Mouse (Mus musculus) midbrain, postnatal 0 days (tissue): ENCODE measurements at regions not wholly inside any gene's neighbourhood (a gene's known extent, or its start where the extent isn't known, plus 50 kb on each side); places are given as distances from the start of the nearest gene placed in this dataset.
A peak's percentile ranks its signal among the peaks of the same experiment; 100 is the strongest.

Source experiments
- ATAC-seq: fragments of 200-750 bp; cut with Nextera tagmentation; 2 replicates; pipeline ENCODE4 v1.8.0; 2017; ENCODE audit warnings: moderate number of reproducible peaks, mild to moderate bottlenecking, moderate TSS enrichment, moderate library complexity; ENCODE audit not compliant: low FRiP score
- DNase-seq: peaks from one replicate; pipeline ENCODE4 v3.0.0-alpha.2; 2015; ENCODE audit warnings: low spot score
- H3K27ac ChIP-seq: fragments of 300-500 bp; sonication (generic); 2 replicates; pipeline ENCODE4 v1.5.1; 2014; ENCODE audit warnings: low read depth, mild to moderate bottlenecking, low read length, mixed read lengths
- H3K27me3 ChIP-seq: fragments of 300-500 bp; sonication (generic); 2 replicates; pipeline ENCODE4 v1.6.1; 2014; ENCODE audit warnings: low read length, control low read depth, mixed read lengths; ENCODE audit not compliant: insufficient read depth
- H3K36me3 ChIP-seq: fragments of 300-500 bp; sonication (generic); 2 replicates; pipeline ENCODE4 v1.6.1; 2014; ENCODE audit warnings: low read length, control low read depth, mixed read lengths; ENCODE audit not compliant: insufficient read depth
- H3K4me1 ChIP-seq: fragments of 300-500 bp; sonication (generic); 2 replicates; pipeline ENCODE4 v1.6.1; 2014; ENCODE audit warnings: mild to moderate bottlenecking, control low read depth, antibody characterized with exemption, low read length, mixed read lengths; ENCODE audit not compliant: insufficient read depth
- H3K4me2 ChIP-seq: fragments of 300-500 bp; sonication (generic); 2 replicates; pipeline ENCODE4 v1.6.1; 2014; ENCODE audit warnings: low read depth, mild to moderate bottlenecking, low read length, mixed read lengths; ENCODE audit not compliant: poor library complexity, severe bottlenecking
- H3K4me3 ChIP-seq: fragments of 300-500 bp; sonication (generic); 2 replicates; pipeline ENCODE4 v1.5.1; 2014; ENCODE audit warnings: low read depth, mild to moderate bottlenecking, low read length, moderate library complexity
- H3K9ac ChIP-seq: fragments of 300-500 bp; sonication (generic); replicated peaks from 2 replicates; pipeline ENCODE4 v1.6.1; 2014; ENCODE audit warnings: mild to moderate bottlenecking, low read length, moderate library complexity, mixed read lengths; ENCODE audit not compliant: poor library complexity, severe bottlenecking
- H3K9me3 ChIP-seq: fragments of 300-500 bp; sonication (generic); 2 replicates; pipeline ENCODE4 v1.6.1; 2016; ENCODE audit warnings: low read length, control low read depth
- CTCF ChIP-seq: IDR thresholded peaks from 2 replicates; pipeline ENCODE4 v1.5.1; 2016; ENCODE audit warnings: antibody characterized with exemption, mild to moderate bottlenecking
- WGBS: fragments of 180-500 bp; shearing (Covaris S2); extraction: QIAGEN DNeasy Blood & Tissue Kit; methylation state at CpG from one replicate; pipeline ENCODE4 v1.1.7; 2014; 5-methylcytosine and 5-hydroxymethylcytosine counted together

DNA sequence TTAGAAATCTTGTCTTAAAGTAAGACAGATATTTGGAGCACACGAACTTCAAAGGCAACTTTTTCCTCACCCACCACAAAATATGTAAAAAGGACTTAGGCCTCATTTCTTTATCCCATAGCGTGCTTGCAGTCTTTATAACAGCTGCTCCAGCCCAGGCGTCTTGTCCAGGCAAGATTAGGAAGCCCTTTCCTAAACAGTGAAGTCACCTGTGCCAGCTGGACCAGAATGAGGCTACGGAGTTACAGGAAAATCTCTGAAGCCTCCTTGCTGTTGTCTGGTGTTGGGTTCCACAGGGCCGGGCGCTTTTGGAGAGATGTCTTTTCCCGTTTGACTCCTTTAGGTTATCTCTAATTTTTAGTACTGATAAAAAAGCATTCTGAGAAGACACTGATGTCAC, 210.3 kb downstream of the Ttll7 start:
- H3K4me2 ChIP-seq, result no peak overlapping the region
- WGBS, result 83% methylated on average over 7 of the region's 7 CpGs

DNA sequence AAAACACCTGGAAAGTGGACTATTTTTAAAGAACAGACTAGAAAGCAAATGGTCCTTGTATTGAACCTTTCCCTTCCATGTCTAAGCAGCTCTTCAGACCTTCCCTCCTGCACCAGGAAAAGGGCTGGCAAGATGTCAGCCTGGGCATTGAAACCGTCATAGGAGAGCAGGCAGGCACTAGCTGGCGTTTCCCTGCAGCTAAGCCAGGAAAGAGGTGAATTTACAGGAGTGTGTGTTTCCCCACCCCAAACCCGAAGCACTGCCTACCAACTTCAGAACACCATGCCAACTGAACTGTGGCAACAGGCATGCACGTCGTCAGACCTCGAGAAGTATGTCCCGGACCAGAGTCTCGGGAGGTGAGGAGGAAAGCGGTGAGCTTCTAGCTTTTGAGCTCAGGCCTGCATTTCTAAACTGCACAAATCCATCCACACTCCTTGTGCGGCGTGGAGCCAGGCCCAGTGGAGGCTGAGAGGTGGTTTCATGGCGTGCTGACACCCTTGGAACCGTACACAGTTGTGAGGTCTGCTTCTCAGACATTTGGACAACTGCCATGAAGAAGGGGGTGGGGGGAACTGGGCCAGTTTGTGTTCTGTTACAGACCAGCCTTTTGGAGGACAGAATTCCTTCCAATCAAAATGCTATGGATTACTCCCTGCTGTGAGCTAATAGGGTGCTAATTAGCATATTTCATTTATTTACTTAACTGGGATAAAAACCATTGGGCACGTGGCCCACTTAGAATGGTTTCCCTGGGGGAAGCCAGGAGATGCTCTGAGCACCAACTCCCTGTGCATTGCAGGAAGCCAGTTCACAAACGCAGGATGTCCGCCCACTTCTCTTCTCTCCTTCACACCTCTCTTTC, 211.6 kb downstream of the Ttll7 start:
- DNase-seq, result peak; percentile 46
- ATAC-seq, result 0 out of 2 replicates have a peak, but pooled peaks have one; percentile 41
- no peak for TF ChIP-seq CTCF
- Histone ChIP-seq H3K4me3 (no peak overlapping the region), H3K9ac (no peak overlapping the region), H3K4me1 (0 out of 2 replicates have a peak, but pooled peaks cover 3% of the 10 kb centered on the region), H3K9me3 (no peaks in the 10 kb centered on the region), H3K36me3 (no peaks in the 10 kb centered on the region), H3K27me3 (no peaks in the 10 kb centered on the region), H3K4me2 (no peak overlapping the region), H3K27ac (no peak overlapping the region)
- WGBS, result 67% methylated on average over 16 of the region's 16 CpGs

More for the DNA sequence above, 210.3 kb downstream of the Ttll7 start:
- Histone ChIP-seq H3K4me1 (0 out of 2 replicates have a peak, but pooled peaks cover 3% of the 10 kb centered on the region), H3K27ac (no peak overlapping the region), H3K27me3 (no peaks in the 10 kb centered on the region), H3K36me3 (no peaks in the 10 kb centered on the region), H3K9ac (no peak overlapping the region), H3K9me3 (no peaks in the 10 kb centered on the region), H3K4me3 (no peak overlapping the region)
- ATAC-seq (no peak), DNase-seq (no peak)
- no peak for TF ChIP-seq CTCF

DNA sequence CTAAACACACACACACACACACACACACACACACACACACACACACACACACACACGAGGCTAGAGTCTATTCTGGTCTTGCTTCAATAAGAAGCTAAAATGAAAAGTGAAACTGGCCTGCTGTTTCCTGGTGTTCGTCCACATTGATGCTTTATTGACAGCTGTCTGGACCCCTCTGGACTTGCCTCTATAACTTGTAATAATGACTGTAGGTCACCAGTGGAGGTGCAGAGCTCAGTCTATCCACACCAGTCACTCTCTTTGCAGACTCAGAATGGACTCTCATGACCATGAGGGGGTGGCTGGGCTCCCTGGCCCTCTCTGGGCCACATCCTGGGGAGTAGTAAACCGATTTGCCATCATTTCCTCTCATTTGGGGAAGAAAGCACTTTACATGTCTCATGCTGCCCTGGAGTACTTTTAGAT, 212.3 kb downstream of the Ttll7 start:
- Histone ChIP-seq H3K9ac (no peak overlapping the region), H3K4me1 (0 out of 2 replicates have a peak, but pooled peaks cover 3% of the 10 kb centered on the region), H3K36me3 (no peaks in the 10 kb centered on the region), H3K27ac (no peak overlapping the region), H3K9me3 (no peaks in the 10 kb centered on the region), H3K27me3 (no peaks in the 10 kb centered on the region), H3K4me2 (no peak overlapping the region), H3K4me3 (no peak overlapping the region)
- no peak for ATAC-seq
- no peak for TF ChIP-seq CTCF
- DNase-seq, result no peak
- 46% methylated on average over 3 of the region's 3 CpGs for WGBS

GRCm38 (mm10) chr3:147070972-147071371, 218.8 kb downstream of the Ttll7 start:
- 89% methylated on average over 2 of the region's 2 CpGs for WGBS
- TF ChIP-seq CTCF, result no peak
- no peak for DNase-seq
- no peak for ATAC-seq
- Histone ChIP-seq H3K9me3 (no peaks in the 10 kb centered on the region), H3K4me1 (no peaks in the 10 kb centered on the region), H3K36me3 (no peaks in the 10 kb centered on the region), H3K9ac (no peak overlapping the region), H3K4me3 (no peak overlapping the region), H3K27ac (no peak overlapping the region), H3K4me2 (no peak overlapping the region), H3K27me3 (no peaks in the 10 kb centered on the region)

- Histone ChIP-seq H3K27ac (no peak overlapping the region), H3K4me2 (no peak overlapping the region), H3K4me1 (no peaks in the 10 kb centered on the region), H3K9ac (no peak overlapping the region), H3K27me3 (no peaks in the 10 kb centered on the region), H3K4me3 (no peak overlapping the region), H3K36me3 (no peaks in the 10 kb centered on the region), H3K9me3 (no peaks in the 10 kb centered on the region)
- DNase-seq, result no peak
- WGBS, result 73% methylated on average over 3 of the region's 3 CpGs
- no peak for TF ChIP-seq CTCF
- ATAC-seq, result no peak
Measured at GRCm38 (mm10) chr3:147080197-147080596, 228.0 kb downstream of the Ttll7 start.

- no peak overlapping the region for H3K9ac ChIP-seq
- no peak overlapping the region for H3K27ac ChIP-seq
- TF ChIP-seq CTCF, result no peak
- H3K9me3 ChIP-seq, result no peaks in the 10 kb centered on the region
- WGBS, result 76% methylated on average over 4 of the region's 4 CpGs
- ATAC-seq, result no peak
- no peak overlapping the region for H3K4me2 ChIP-seq
- no peaks in the 10 kb centered on the region for H3K36me3 ChIP-seq
- no peaks in the 10 kb centered on the region for H3K27me3 ChIP-seq
- DNase-seq, result no peak
- H3K4me3 ChIP-seq, result no peak overlapping the region
- no peaks in the 10 kb centered on the region for H3K4me1 ChIP-seq
Measured at GRCm38 (mm10) chr3:147080768-147081448, 228.7 kb downstream of the Ttll7 start.
